Mouse (Mus musculus) monocyte, adult 5-6 weeks (primary cell): Measurements from ENCODE around the gene Gba. TPM values are rescaled to one million over a fixed set of nuclear protein-coding genes. Genes with fewer than 3 reads are reported as not detected.

Source experiments
- ATAC-seq: fragments of 153-309, 156-312 bp; replicated peaks from 2 replicates; pipeline ENCODE4 v1.8.0; 2017; ENCODE audit warnings: mild to moderate bottlenecking; ENCODE audit not compliant: low TSS enrichment, insufficient number of reproducible peaks, severe bottlenecking, poor library complexity, low FRiP score
- total RNA-seq: library from RNA; stranded (forward); fragments of 200-1000, 200-491, 200-594 nt; gene quantifications from 3 replicates; pipeline ENCODE4 v1.2.3, GENCODE M21; 2017

Gene Gba
- total RNA-seq, 1 experiment from 2014 or later = 71.9 TPM

GRCm38 (mm10) chr3:89256177-89256576 lies 53.4 kb downstream of the Gba start:
- no peak for ATAC-seq

Other genes with a start within 250 kb of the Gba start
- 15.7 to 30.9 TPM (median 22.4 TPM) in 3 replicates for gene Rusc1, start 109.6 kb upstream of the Gba start, total RNA-seq
- not detected in 3 replicates for gene Gm43738, start 101.8 kb upstream of the Gba start, total RNA-seq
- gene Fdps, start 101.0 kb upstream of the Gba start, total RNA-seq = 37.2 to 55.7 TPM (median 39.0 TPM) in 3 replicates
- gene Pklr, start 66.8 kb upstream of the Gba start, total RNA-seq = not detected in 3 replicates
- not detected in 3 replicates for gene Hcn3, start 42.7 kb upstream of the Gba start, total RNA-seq
- 81.2 to 140 TPM (median 118 TPM) in 3 replicates for gene Clk2, start 38.1 kb upstream of the Gba start, total RNA-seq
- gene Scamp3, start 25.5 kb upstream of the Gba start, total RNA-seq = 23.2 to 55.0 TPM (median 23.6 TPM) in 3 replicates
- 4.9 to 45.4 TPM (median 15.8 TPM) in 3 replicates for gene Fam189b, start 19.8 kb upstream of the Gba start, total RNA-seq
- 0.95 to 2.3 TPM (median 1.8 TPM) in 3 replicates for gene Thbs3, start 12.3 kb downstream of the Gba start, total RNA-seq
- 42.5 to 61.0 TPM (median 58.7 TPM) in 3 replicates for gene Mtx1, start 24.2 kb downstream of the Gba start, total RNA-seq
- gene Muc1, start 26.1 kb downstream of the Gba start, total RNA-seq = 0.85 to 2.2 TPM (median 0.86 TPM) in 3 replicates
- 53.3 to 77.9 TPM (median 61.9 TPM) in 3 replicates for gene Krtcap2, start 43.0 kb downstream of the Gba start, total RNA-seq
- 0.53 to 2.3 TPM in 2 of 3 replicates, not detected in the other for gene Trim46, start 43.4 kb downstream of the Gba start, total RNA-seq
- gene Dpm3, start 56.4 kb downstream of the Gba start, total RNA-seq = 67.3 to 102 TPM (median 83.1 TPM) in 3 replicates
- gene Slc50a1, start 67.6 kb downstream of the Gba start, total RNA-seq = 58.3 to 94.6 TPM (median 67.9 TPM) in 3 replicates
- gene Efna1, start 78.2 kb downstream of the Gba start, total RNA-seq = 0.38 to 0.39 TPM in 2 of 3 replicates, not detected in the other
- gene Efna3, start 120.0 kb downstream of the Gba start, total RNA-seq = not detected in 3 replicates
- gene Efna4, start 135.1 kb downstream of the Gba start, total RNA-seq = not detected in 3 replicates
- gene Adam15, start 147.1 kb downstream of the Gba start, total RNA-seq = 23.1 to 49.7 TPM (median 33.0 TPM) in 3 replicates
- not detected in 3 replicates for gene Dcst2, start 159.0 kb downstream of the Gba start, total RNA-seq
- not detected in 3 replicates for gene Dcst1, start 162.3 kb downstream of the Gba start, total RNA-seq
- gene Zbtb7b, start 191.8 kb downstream of the Gba start, total RNA-seq = 49.4 to 76.6 TPM (median 51.2 TPM) in 3 replicates
- gene Lenep, start 199.9 kb downstream of the Gba start, total RNA-seq = 1.4 TPM in 1 of 3 replicates, not detected in the others
- gene Flad1, start 208.9 kb downstream of the Gba start, total RNA-seq = 16.5 to 22.8 TPM (median 22.4 TPM) in 3 replicates
- gene Cks1b, start 215.5 kb downstream of the Gba start, total RNA-seq = 7.5 to 10.2 TPM (median 8.1 TPM) in 3 replicates
- 48.9 to 65.4 TPM (median 58.4 TPM) in 3 replicates for gene Shc1, start 215.5 kb downstream of the Gba start, total RNA-seq
- 11.0 to 18.5 TPM (median 17.6 TPM) in 3 replicates for gene Pygo2, start 227.3 kb downstream of the Gba start, total RNA-seq
- 149 to 190 TPM (median 158 TPM) in 3 replicates for gene Pbxip1, start 233.8 kb downstream of the Gba start, total RNA-seq